Mouse (Mus musculus) right cerebral cortex, adult 2 months (tissue): ENCODE results near the gene Ifnab.
A peak's percentile ranks its signal among the peaks of the same experiment; 100 is the strongest.

Source experiments
- DNase-seq, 2 experiments: peaks; one replicate each; pipeline ENCODE4 v3.0.0; 2021 to 2022; ENCODE audit warnings: low spot score in 2 of 2

Gene Ifnab

DNA sequence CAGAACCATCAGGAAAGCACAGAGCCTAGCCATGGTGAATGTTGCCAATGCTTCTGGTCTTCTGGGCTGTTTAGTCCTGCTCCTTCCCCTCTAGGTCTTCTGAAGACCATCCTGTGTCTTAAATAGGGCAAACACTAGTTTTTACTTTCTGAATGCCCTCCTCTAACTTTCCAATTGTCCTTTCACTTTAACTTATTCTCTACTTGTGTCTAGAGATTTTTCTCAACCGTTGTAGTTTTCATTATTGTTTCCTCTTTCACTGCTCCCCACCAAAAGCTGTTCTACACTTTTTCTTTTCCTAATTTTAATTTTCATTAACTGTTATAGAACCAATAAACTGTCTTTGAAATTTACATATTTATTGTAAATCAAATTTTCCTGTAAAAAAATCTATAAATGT lies 14.3 kb downstream of the Ifnab start, which contains the start of gene Ifna16:
Ifna16 (minus strand) TSS at position 101 of the 400 bp plus-strand sequence.
- DNase-seq: no peak

DNA sequence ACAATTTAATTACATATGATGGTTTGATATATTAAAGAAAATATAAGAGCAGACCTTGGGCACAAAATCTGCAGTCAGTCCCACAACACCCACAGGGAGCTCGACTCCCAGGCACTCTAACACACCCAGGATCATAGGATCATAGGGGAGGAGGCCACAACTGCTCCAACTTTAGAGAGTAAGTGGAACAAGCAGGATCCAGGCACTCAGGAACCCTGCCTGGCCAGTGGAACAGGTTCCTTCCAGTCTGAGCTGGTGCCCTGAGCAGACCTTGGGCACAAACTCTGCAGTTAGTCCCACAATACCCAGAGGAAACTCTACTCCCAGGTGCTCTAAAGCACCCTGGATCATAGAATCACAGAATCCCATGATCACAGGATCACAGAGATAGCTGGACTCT lies 35.7 kb downstream of the Ifnab start:
- DNase-seq: no peak

DNA sequence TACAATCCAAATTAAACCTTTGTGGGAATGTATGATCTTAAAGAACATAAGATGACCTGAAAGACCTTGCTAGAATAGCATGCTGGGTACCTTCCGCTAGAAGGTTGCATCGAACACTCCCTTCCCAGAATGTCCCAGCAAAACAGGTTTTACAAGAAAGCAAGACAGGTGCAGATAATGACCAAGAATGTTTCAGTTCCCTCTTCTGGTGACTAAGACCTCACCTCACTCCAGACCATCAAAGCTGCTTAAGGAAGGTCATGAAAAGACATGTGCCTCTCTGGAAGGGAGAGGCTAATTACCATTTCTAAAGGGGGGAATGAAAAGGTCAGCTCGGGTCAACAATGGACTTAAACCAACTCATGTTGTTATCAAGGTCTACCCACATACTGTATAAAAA lies 37.5 kb downstream of the Ifnab start:
- DNase-seq: no peak

DNA sequence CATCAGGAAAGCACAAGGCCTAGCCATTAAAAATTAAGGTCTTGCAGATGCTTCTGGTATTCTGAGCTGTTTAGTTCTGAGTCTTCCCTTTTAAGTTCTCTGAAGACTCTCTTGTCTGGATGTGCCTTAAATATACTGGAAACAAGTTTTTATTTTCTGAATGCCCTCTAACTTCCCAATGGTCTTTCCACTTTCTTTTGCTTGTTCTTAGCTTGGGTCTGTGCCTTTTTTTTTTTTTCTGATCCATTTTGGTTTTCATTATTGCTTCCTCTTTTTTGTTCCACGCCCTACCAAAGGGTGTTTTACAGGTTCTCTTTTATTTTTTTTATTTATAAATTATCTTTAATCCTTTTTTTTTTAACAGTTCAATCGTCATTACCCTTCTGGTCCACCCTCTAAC lies 46.8 kb downstream of the Ifnab start, which contains the start of gene Ifna13:
Ifna13 (minus strand) TSS at position 101 of the 400 bp plus-strand sequence.
- DNase-seq: no peak

DNA sequence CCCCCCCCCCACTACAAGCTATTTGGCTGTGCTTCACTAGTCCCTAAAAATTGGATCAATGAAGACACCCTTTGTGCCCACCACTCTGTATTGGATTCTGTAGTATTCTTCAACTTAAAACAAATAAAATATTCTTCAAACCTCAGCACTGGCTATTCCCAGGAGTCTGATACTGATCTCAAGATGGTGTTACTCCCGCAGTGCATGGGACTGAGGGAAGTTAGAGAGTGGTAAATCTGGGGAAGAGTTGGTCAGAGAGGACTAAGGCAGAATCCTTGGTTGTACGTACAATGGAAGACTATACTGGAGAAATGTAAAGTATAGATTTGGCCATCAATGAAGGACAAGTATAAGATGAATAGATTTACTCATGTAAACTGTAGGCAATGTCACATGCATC lies 48.6 kb downstream of the Ifnab start:
- DNase-seq: no peak

DNA sequence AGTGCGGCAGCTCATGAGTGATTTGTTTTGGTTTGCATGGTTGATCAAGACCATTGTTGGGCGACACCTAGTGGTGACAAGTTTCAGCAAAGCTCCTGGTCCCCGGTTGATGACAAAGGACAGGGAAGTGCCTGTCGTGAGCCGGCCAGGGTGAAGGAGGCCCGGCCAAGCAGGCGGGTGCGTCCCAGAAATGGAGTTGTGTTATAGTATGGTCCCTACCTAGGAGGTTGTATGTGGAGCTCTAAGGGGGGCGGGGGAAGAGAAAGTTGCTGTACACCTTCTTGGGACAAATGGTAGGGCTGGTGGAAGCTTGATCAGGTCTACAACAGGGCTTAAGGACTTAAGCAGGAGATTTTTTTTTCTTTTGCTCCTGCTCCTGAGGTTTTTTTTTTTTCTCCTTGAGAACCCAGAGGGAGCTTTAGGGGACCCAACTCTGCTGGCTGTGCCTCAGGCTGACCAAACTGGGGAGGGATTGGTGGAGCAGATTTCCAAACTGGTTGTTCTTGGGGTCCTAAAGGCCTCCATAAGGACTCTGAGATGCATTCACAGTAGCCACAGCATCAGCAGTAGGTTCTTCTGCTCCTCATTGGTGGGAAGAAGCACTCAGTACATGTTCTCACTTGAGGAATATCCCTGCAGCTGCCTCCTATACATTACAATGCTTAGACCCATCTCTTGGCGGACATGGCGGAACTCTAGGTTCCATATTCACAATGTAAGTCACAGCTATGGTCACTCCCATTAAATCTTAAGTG lies 49.9 kb downstream of the Ifnab start:
- DNase-seq: peak; percentile 89 to 91

DNA sequence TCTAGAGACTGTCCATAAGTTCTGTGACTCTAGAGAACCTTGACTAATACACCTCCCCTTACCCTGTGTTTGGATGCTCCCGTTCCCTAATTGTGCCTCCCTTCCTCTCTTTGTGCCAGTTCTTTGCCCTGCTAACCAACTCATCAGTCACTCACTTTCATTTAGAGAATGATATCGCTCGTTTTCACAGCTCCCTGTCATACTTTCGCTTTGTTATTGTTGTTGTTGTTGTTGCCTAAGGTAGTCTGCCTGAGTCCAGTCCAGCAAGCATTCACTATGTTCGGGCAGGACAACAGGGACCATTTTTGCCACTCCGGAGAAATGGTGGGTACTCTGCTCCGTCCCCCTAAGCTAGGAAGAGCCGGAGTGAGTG lies 50.5 kb downstream of the Ifnab start:
- no peak for DNase-seq
